15 mouse cellular contexts compared by ENCODE assay signal in genomic region chr7:66660291-66660690, GRCm38 (mm10). TPM values are rescaled to one million over a fixed set of nuclear protein-coding genes. Genes with fewer than 3 reads are reported as not detected.
DNase-seq lines count a peak whose midpoint lies in the region; ATAC-seq and TF ChIP-seq lines count a peak whose summit lies in the region.
"Had no signal": no experiment of that assay in that cellular context is flagged by ENCODE, and none has a peak within 500 bp of the region (broad histone marks: within the 10 kb centered on the region; RNA-seq: fewer than 3 reads in every experiment).

No protein-coding gene starts in this region.

- no peak overlapping the region for H3K27ac ChIP-seq in hindbrain, embryonic 16.5 days (ENCODE audit: low read depth, low read length)
- H3K27ac ChIP-seq in hindbrain, embryonic 14.5 days, result no peak overlapping the region
- H3K27ac ChIP-seq in midbrain, embryonic 11.5 days (ENCODE audit: low read depth, low read length), result no peak overlapping the region
- no peak overlapping the region for H3K27ac ChIP-seq in midbrain, embryonic 10.5 days (replicated peaks)
- no peak overlapping the region for H3K27ac ChIP-seq in small intestine, adult 2 months (ENCODE audit: insufficient read depth, low read depth, low read length)
- no peak overlapping the region for H3K27ac ChIP-seq in forebrain, embryonic 16.5 days (ENCODE audit: low read length)
- H3K27ac ChIP-seq: limb, embryonic 13.5 days had no signal

- peak; percentile 24; the same call in 1 of the 2 replicates for TF ChIP-seq CTCF in brain, embryonic 14.5 days (IDR thresholded peaks at IDR 0.05; ENCODE audit: borderline replicate concordance, extremely low read depth, insufficient read depth, insufficient read length)
- 0 out of 2 replicates have a peak, but pooled peaks have one; percentile 8 for TF ChIP-seq CTCF in small intestine, adult 2 months (IDR thresholded peaks at IDR 0.05; ENCODE audit: extremely low read depth, insufficient read length, insufficient replicate concordance, low read depth, low read length)

- H3K4me3 ChIP-seq in hindbrain, embryonic 16.5 days (ENCODE audit: low read length), result no peak overlapping the region
- H3K4me3 ChIP-seq in hindbrain, embryonic 14.5 days (replicated peaks; ENCODE audit: low read length), result no peak overlapping the region
- H3K4me3 ChIP-seq in midbrain, embryonic 11.5 days (ENCODE audit: low read depth, low read length), result no peak overlapping the region
- no peak overlapping the region for H3K4me3 ChIP-seq in midbrain, embryonic 10.5 days
- H3K4me3 ChIP-seq in small intestine, adult 2 months (ENCODE audit: low read depth, low read length), result no peak overlapping the region
- no peak overlapping the region for H3K4me3 ChIP-seq in forebrain, embryonic 16.5 days (replicated peaks; ENCODE audit: low read length)
- H3K4me3 ChIP-seq: limb, embryonic 13.5 days had no signal

- no peaks in the 10 kb centered on the region for H3K36me3 ChIP-seq in hindbrain, embryonic 16.5 days (ENCODE audit: control insufficient read depth, insufficient read depth, low read length)
- peaks cover 31% of the 10 kb centered on the region; the same call in 1 of the 2 replicates for H3K36me3 ChIP-seq in hindbrain, embryonic 14.5 days (replicated peaks; ENCODE audit: control insufficient read depth, insufficient read depth)
- H3K36me3 ChIP-seq in midbrain, embryonic 11.5 days (ENCODE audit: control insufficient read depth, insufficient read depth, low read length), result peaks cover 4% of the 10 kb centered on the region
- H3K36me3 ChIP-seq in midbrain, embryonic 10.5 days, result peaks cover 54% of the 10 kb centered on the region
- H3K36me3 ChIP-seq in small intestine, adult 2 months (ENCODE audit: control insufficient read depth, insufficient read depth, low read length), result peaks cover 16% of the 10 kb centered on the region
- peaks cover 7% of the 10 kb centered on the region; the same call in 1 of the 2 replicates for H3K36me3 ChIP-seq in forebrain, embryonic 16.5 days (ENCODE audit: control insufficient read depth, insufficient read depth)

- H3K9me3 ChIP-seq in hindbrain, embryonic 16.5 days (ENCODE audit: control insufficient read depth, low read length), result no peaks in the 10 kb centered on the region
- H3K9me3 ChIP-seq in hindbrain, embryonic 14.5 days (ENCODE audit: control insufficient read depth, low read length), result no peaks in the 10 kb centered on the region
- H3K9me3 ChIP-seq in midbrain, embryonic 11.5 days (ENCODE audit: control insufficient read depth, low read length), result no peaks in the 10 kb centered on the region
- H3K9me3 ChIP-seq in midbrain, embryonic 10.5 days (replicated peaks), result no peaks in the 10 kb centered on the region
- no peaks in the 10 kb centered on the region for H3K9me3 ChIP-seq in forebrain, embryonic 16.5 days (ENCODE audit: control insufficient read depth, low read length)
- H3K9me3 ChIP-seq: limb, embryonic 13.5 days had no signal

- no peak for DNase-seq in hindbrain, embryonic 14.5 days (ENCODE audit: low spot score)
- no peak for DNase-seq in midbrain, embryonic 11.5 days (ENCODE audit: low spot score, missing footprints)
- DNase-seq in midbrain, embryonic 10.5 days (ENCODE audit: low spot score), result no peak
- DNase-seq in brain, embryonic 14.5 days (ENCODE audit: low read depth), result no peak
- DNase-seq in B cell, adult 2 months, result no peak
- DNase-seq: adrenal gland, postnatal 10 days; cerebellum, adult 18-20 months; layer of hippocampus, adult 9-11 months; lung, postnatal 4 days; thymus, postnatal 36 days had no signal

- no peaks in the 10 kb centered on the region for H3K4me1 ChIP-seq in hindbrain, embryonic 16.5 days (ENCODE audit: control insufficient read depth, insufficient read depth, low read depth, low read length)
- no peaks in the 10 kb centered on the region for H3K4me1 ChIP-seq in hindbrain, embryonic 14.5 days (replicated peaks; ENCODE audit: control insufficient read depth, insufficient read depth, low read length)
- no peaks in the 10 kb centered on the region for H3K4me1 ChIP-seq in midbrain, embryonic 11.5 days (ENCODE audit: control insufficient read depth, insufficient read depth, low read length)
- no peaks in the 10 kb centered on the region for H3K4me1 ChIP-seq in midbrain, embryonic 10.5 days
- H3K4me1 ChIP-seq in small intestine, adult 2 months (ENCODE audit: control insufficient read depth, insufficient read depth, insufficient read length, low read length), result peaks cover 12% of the 10 kb centered on the region
- no peaks in the 10 kb centered on the region for H3K4me1 ChIP-seq in forebrain, embryonic 16.5 days (replicated peaks; ENCODE audit: control insufficient read depth, insufficient read depth, low read length)
- H3K4me1 ChIP-seq: limb, embryonic 13.5 days had no signal

- WGBS in hindbrain, embryonic 16.5 days, result 78% methylated on average over 7 of the region's 7 CpGs
- WGBS in hindbrain, embryonic 14.5 days, result 83% methylated on average over 7 of the region's 7 CpGs
- WGBS in midbrain, embryonic 11.5 days, result 90% methylated on average over 7 of the region's 7 CpGs
- WGBS in midbrain, embryonic 10.5 days, result 86% methylated on average over 7 of the region's 7 CpGs
- 77% methylated on average over 7 of the region's 7 CpGs for WGBS in small intestine, adult 2 months
- 77% methylated on average over 7 of the region's 7 CpGs for WGBS in forebrain, embryonic 16.5 days

- H3K27me3 ChIP-seq in hindbrain, embryonic 16.5 days (replicated peaks; ENCODE audit: control insufficient read depth, insufficient read depth, low read length), result no peaks in the 10 kb centered on the region
- H3K27me3 ChIP-seq in hindbrain, embryonic 14.5 days (ENCODE audit: control insufficient read depth, insufficient read depth, low read length), result no peaks in the 10 kb centered on the region
- H3K27me3 ChIP-seq in midbrain, embryonic 11.5 days (ENCODE audit: control insufficient read depth, insufficient read depth, low read length), result no peaks in the 10 kb centered on the region
- no peaks in the 10 kb centered on the region for H3K27me3 ChIP-seq in midbrain, embryonic 10.5 days (ENCODE audit: low read depth, poor library complexity, severe bottlenecking)
- H3K27me3 ChIP-seq in small intestine, adult 2 months (ENCODE audit: control insufficient read depth, insufficient read depth, low read length), result no peaks in the 10 kb centered on the region
- H3K27me3 ChIP-seq in forebrain, embryonic 16.5 days (replicated peaks; ENCODE audit: control insufficient read depth, insufficient read depth, low read length), result no peaks in the 10 kb centered on the region
- H3K27me3 ChIP-seq: limb, embryonic 13.5 days had no signal

- H3K9ac ChIP-seq in hindbrain, embryonic 16.5 days (ENCODE audit: low read depth, low read length), result no peak overlapping the region
- no peak overlapping the region for H3K9ac ChIP-seq in hindbrain, embryonic 14.5 days
- no peak overlapping the region for H3K9ac ChIP-seq in midbrain, embryonic 11.5 days (ENCODE audit: low read length)
- H3K9ac ChIP-seq in forebrain, embryonic 16.5 days (replicated peaks; ENCODE audit: low read depth, low read length), result no peak overlapping the region
- H3K9ac ChIP-seq: limb, embryonic 13.5 days had no signal

- 0 out of 2 replicates have a peak, but pooled peaks have one; percentile 14 for ATAC-seq in hindbrain, embryonic 16.5 days
- ATAC-seq in hindbrain, embryonic 14.5 days (ENCODE audit: low FRiP score), result no peak
- 0 out of 2 replicates have a peak, but pooled peaks have one; percentile 7 for ATAC-seq in midbrain, embryonic 11.5 days (ENCODE audit: low FRiP score)
- ATAC-seq in forebrain, embryonic 16.5 days, result no peak
- ATAC-seq: inflammation-experienced regulatory T-cells, adult 6 months had no signal

- no peak overlapping the region for H3K4me2 ChIP-seq in hindbrain, embryonic 16.5 days (ENCODE audit: low read length)
- no peak overlapping the region for H3K4me2 ChIP-seq in hindbrain, embryonic 14.5 days (replicated peaks)
- no peak overlapping the region for H3K4me2 ChIP-seq in midbrain, embryonic 11.5 days
- H3K4me2 ChIP-seq in forebrain, embryonic 16.5 days (ENCODE audit: low read length), result no peak overlapping the region
- H3K4me2 ChIP-seq: limb, embryonic 13.5 days had no signal

- TF ChIP-seq POLR2A in brain, embryonic 14.5 days (IDR thresholded peaks at IDR 0.05; ENCODE audit: borderline replicate concordance, extremely low read depth, insufficient read depth, insufficient read length, poor library complexity, severe bottlenecking), result no peak
- TF ChIP-seq POLR2A in small intestine, adult 2 months (IDR thresholded peaks at IDR 0.05; ENCODE audit: low read depth, low read length), result no peak

RNA-seq across cellular contexts. Expression of gene Asb7, which starts 29.1 kb away (rescaled TPM):
- polyA plus RNA-seq in hindbrain, embryonic 16.5 days (2015; fragmentation: Nextera tagmentation; extraction: Ambion mirVana), result 13.7 and 13.9 TPM in 2 replicates
- polyA plus RNA-seq in hindbrain, embryonic 14.5 days (2014; fragmentation: Nextera tagmentation; extraction: Ambion mirVana), result 15.2 and 15.8 TPM in 2 replicates
- 15.8 and 17.0 TPM in 2 replicates for polyA plus RNA-seq in midbrain, embryonic 11.5 days (2014; fragmentation: Nextera tagmentation; extraction: Ambion mirVana)
- polyA plus RNA-seq in midbrain, embryonic 10.5 days (2016; fragmentation: Nextera tagmentation; extraction: Ambion mirVana), result 15.9 and 18.5 TPM in 2 replicates
- polyA plus RNA-seq in brain, embryonic 14.5 days (2012; rRNA removed), result 10.3 and 13.0 TPM in 2 replicates
- 2.1 and 2.8 TPM in 2 replicates for polyA plus RNA-seq in small intestine, adult 2 months (2012; rRNA removed)
- 18.6 and 19.5 TPM in 2 replicates for polyA plus RNA-seq in forebrain, embryonic 16.5 days (2015; fragmentation: Nextera tagmentation; extraction: Ambion mirVana)

RNA-seq across cellular contexts. Expression of gene Lins1, which starts 29.4 kb away (rescaled TPM):
- polyA plus RNA-seq in hindbrain, embryonic 16.5 days (2015; fragmentation: Nextera tagmentation; extraction: Ambion mirVana), result 16.2 and 18.8 TPM in 2 replicates
- polyA plus RNA-seq in hindbrain, embryonic 14.5 days (2014; fragmentation: Nextera tagmentation; extraction: Ambion mirVana), result 18.0 and 18.5 TPM in 2 replicates
- polyA plus RNA-seq in midbrain, embryonic 11.5 days (2014; fragmentation: Nextera tagmentation; extraction: Ambion mirVana), result 24.7 and 27.1 TPM in 2 replicates
- polyA plus RNA-seq in midbrain, embryonic 10.5 days (2016; fragmentation: Nextera tagmentation; extraction: Ambion mirVana), result 18.3 and 24.2 TPM in 2 replicates
- 19.3 and 23.2 TPM in 2 replicates for polyA plus RNA-seq in brain, embryonic 14.5 days (2012; rRNA removed)
- polyA plus RNA-seq in small intestine, adult 2 months (2012; rRNA removed), result 1.8 and 1.9 TPM in 2 replicates
- polyA plus RNA-seq in forebrain, embryonic 16.5 days (2015; fragmentation: Nextera tagmentation; extraction: Ambion mirVana), result 24.5 and 26.8 TPM in 2 replicates

Comparison
In these comparisons a context has a peak if more than half of its experiments do, and no peak if none do; other contexts are left out.
1. ATAC-seq: peak in hindbrain, embryonic 16.5 days (single experiment) and midbrain, embryonic 11.5 days (single experiment); none in hindbrain, embryonic 14.5 days (single experiment) and forebrain, embryonic 16.5 days (single experiment).